Mouse (Mus musculus) cerebellum, postnatal 4 days (tissue): Measurements from ENCODE around the gene Tacc2.

Experiments used
- DNase-seq, 2 experiments: peaks; one replicate each; pipeline ENCODE4 v3.0.0; 2022; ENCODE audit warnings: low spot score in 2 of 2, mixed read lengths in 1 of 2

Gene Tacc2

DNA sequence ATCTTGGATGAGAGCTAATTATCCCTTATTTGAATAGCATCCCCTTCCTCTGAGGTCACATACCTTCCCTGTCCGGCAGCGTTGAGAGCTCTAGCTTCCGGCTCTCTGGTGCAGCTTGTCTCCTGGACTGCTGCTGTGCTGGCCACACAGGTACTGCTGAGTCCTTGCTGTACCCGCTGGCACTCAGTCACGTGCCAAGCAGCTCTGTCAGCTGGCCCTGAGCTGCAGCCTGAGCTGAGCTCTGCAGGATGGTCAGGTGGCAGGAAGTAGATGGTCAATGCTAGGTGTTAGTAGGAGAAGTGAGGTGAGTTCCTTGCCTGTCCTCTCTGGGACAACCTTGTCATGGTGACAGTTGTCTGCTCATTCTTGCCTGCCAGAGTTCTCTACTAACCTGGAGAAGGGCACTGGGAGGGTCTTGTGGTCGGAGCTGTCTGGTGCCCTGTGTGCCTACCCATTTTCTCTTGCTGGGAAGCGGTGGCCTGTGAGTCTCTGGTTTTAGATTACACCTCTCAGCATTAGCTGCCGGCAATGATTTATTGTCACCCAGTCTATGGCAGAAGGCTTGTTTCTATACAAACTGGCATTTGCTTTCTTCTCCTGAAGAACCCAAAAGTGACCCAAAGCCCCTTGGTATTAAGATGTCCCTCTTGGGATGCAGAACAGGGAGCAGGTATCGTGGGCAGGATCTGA lies 143.6 kb downstream of the Tacc2 start:
- no peak for DNase-seq

DNA sequence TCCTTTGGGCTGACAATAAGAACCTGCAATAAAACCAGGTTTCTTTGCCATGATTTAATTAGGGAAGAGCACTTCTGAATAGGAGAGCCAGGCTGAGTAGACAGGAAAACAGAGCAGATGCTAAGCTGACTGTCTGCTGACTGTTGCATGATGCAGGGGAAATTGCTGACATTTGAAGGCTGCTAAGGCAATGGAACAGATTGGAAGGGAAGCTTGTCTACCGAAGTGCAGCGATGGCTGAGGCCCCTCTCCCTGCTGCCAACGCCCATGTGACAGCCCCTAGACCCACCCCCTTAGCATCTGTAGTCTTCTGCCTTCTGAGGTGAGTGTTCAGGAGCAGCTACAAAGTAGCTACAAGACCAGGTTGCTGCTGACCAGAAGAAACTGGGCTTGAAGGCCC lies 148.9 kb downstream of the Tacc2 start:
- DNase-seq, result no peak

DNA sequence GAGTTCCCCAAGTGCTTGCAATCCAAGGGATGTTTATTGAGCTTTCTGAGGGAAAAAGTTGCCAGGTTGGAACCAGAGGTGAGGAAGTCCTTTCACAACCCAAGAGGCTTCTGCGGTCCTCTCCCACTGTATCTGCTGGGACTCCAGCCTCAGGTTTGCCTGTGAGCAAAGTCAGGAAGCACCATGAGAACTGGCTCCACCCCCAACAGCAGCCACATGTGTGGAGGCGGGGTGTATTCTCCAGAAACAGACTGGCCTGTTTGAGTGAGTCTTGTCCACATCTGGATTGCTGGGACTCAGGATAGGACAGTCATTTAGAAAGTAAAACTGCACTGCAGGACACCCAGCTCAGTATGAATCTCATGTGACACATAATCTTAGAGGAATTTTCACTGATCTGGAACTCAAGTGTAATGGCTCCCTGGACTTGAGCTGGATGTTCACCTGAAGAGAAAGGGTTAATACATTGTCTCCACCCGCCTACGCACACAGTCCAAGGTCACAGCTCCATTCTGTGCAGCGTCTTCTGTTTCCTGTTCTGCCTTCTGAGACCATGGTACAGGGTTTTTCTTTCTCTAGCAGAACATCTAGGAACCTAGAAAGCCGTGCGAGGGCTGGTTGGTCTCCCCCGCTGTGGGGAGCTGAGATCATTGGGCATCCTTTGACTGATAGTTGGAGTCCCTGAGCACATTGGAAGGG lies 149.6 kb downstream of the Tacc2 start:
- no peak for DNase-seq

DNA sequence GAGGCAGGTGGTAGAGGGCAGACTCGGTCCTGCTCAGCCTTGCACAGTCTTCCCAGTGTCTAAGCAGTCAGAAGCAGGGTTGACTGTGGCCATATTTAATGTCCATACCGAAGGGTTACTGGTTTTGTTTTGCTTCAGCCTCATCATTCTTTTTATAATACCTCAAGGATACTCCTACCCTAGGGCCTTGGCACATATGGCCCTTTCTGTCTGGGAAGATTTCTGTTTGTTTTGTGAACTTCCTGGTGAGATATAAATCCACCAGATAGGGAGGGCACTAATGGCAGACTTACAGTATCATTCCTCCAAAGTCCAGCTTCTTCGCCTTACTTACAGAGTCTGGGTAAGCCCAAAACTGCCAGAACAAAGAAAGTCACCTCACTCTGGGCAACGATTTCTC lies 150.3 kb downstream of the Tacc2 start:
- DNase-seq, result no peak

DNA sequence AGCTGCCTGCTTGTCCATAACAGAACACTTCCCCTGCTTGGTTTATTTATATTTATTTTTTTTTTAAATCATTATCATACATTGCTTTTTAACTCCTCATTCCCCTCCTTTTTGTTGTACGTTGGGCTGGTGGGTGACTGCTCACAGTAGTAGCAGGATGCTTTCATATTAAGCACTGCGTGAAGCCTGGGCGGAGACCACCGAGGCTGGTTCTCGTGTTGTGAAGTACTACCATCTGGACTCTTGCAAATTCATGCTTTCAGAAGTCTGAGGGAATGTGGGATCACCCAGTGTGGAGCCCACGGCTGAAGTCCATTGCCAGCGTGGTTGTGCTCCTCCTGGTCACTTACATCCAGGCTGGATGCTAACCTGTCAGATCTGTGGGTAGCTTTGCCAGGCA lies 154.6 kb downstream of the Tacc2 start:
- DNase-seq, result no peak

DNA sequence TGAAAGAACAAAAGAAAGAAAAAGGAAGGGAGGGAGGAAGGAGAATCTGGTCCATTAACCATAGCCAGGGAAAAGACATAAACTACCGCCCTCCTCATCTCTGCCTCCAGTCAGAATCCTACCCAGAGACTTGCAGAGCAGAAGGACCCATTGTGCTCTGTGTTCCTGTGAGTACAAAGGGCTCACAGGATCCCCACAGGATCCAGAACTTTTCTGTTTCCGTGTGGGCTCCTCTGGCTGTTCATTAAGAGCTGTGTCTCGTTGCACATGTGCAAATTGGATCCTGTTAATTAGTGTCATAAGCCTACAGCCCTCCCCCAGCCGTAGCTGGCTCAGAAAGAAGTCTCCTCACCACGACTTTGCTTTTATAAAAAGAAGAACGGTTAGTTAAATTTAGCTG lies 155.7 kb downstream of the Tacc2 start:
- no peak for DNase-seq

DNA sequence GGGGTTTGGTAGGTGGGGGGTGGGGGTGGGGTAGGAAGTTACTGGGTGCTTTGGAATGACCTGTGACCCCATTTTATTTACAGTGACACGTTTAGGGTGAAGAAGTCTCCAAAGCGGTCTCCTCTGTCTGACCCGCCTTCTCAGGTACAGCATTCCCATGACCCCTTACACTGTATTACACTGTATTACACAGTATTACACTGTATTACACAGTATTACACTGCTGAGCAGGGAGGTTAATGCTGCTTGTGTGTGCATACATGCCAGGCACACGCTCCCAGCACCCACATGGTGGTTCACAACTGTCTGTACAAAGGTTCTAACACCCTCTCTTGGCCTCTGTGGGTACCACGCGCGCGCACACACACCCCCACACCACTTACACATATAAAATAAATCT lies 156.2 kb downstream of the Tacc2 start:
- DNase-seq, result no peak

DNA sequence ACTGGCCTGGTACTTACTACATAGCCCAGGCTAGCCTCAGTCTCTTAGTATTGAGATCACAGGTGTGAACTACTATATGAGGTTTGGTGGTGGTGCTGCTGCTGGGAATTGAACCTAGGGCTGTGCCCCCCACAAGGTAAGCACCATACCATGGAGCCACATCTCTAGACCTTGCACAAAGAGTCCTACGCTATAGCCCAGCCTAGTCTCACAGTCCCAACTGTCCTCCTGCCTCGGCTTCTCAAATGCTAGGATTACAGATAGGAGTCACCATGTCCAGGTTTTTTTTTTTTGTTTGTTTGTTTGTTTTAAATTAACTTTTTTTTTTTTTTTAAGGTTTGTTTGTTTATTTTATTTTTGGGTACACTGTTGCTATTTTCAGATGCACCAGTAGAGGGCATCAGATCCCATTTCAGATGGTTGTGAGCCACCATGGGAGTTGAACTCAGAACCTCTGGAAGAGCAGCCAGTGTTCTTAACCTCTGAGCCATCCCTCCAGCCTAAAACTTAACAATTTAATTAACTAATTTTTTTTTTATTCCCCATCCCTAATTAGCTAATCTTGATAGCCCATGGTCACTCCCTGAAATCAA lies 157.1 kb downstream of the Tacc2 start:
- no peak for DNase-seq

DNA sequence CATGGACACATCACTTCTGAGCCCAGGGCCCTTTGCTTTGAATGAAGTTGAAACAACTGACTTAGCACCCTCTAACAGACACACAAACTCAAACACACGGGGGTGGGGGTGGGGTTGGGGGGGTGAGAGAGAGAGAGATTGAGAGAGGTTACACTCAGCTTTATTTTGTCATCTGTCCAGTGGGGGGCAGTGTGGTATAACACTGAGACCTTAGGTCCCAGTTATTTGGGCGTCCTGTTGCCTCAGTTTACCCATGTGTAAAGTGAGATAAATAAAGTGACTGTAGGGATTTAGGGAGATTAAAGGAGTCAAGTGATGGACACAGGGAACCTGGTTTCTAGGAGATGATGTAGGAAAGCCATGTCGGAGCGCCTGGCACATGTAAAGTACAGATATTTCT lies 163.9 kb downstream of the Tacc2 start:
- DNase-seq, result no peak

DNA sequence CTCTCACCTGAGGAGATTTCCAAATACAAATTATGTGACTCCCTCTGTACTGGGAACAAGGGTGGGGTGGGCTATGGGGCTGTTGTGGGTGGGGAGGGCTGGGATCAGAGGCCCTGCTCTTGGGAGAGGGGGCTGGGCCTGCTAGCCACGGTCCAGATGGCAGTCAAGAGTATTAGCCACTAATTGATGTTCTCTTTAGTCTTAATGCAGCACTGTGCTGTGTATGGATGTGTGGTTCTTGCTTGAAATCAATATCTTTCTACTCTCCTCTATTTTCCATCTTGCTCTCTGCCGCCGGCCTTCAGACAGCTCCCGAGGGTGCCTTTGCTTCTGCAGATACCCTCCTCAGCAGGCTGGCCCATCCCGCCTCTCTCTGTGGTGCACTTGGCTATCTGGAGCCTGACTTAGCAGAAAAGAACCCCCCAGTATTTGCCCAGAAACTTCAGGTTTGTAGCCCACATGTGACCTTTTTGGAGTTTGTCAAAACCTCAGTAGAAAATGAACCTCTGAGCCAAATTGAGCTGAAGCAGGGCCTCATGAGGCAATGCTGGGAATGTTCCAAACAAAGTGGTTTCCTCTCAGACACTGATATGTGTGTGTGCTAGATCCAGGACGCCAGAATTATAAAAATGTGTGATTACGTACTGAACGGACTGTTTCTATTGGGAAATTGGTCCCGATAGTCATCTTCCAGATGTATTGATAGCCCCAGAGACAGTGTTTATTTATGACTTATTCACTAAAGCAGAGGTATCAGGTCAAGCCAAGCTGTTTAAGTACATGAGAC lies 166.2 kb downstream of the Tacc2 start:
- no peak for DNase-seq

DNA sequence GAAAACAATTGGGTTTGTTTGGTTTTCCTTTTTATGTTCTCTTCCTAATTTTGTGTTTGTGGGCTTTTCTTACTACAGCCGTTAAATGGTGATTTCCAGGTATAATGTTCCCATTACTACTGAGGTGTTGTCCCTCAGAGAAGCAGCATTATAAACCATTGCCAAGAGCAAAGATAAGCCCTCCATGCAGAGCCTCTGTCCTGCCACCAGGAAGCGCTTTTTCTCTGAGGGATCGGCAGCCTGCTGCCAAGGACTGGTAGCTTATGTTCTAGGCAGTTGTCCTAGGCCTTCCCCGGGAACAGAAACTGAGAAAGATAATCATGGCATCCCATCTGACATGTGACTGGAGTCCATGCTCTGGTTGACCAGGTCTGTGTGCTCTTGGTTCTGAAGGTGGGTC lies 171.9 kb downstream of the Tacc2 start:
- DNase-seq, result no peak

DNA sequence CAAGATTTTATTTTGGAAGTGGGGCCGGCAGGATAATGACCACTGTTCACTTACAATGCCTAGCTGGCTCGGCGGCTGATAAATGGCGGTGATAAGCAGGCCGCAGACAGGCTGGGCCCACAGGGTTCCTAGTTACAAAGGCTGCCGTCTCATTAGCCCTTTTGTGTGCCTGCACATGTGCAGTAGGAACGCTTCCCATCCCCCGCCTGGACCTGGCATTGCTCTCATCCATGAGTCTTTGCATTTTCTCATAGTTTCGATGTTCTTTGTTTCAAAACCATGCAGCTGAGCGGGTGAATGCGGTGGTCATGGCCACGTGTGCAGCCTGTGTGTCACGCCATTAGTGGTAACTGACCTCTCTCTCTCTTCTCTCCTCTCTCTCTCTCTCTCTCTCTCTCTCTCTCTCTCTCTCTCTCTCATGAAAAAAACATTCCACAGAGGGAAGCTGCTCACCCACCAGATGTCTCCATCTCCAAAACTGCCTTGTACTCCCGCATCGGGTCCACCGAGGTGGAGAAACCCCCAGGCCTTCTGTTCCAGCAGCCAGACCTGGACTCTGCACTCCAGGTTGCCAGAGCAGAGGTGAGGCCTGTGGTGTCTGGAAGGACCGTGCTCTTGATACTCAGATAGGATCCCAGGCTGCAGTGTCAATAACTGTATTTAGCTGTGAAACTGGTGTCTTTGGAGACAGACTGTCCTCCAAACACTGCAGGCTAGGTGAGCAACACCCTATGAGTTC lies 173.7 kb downstream of the Tacc2 start:
- peak in 1 of 2 experiments; percentile 48 for DNase-seq

DNA sequence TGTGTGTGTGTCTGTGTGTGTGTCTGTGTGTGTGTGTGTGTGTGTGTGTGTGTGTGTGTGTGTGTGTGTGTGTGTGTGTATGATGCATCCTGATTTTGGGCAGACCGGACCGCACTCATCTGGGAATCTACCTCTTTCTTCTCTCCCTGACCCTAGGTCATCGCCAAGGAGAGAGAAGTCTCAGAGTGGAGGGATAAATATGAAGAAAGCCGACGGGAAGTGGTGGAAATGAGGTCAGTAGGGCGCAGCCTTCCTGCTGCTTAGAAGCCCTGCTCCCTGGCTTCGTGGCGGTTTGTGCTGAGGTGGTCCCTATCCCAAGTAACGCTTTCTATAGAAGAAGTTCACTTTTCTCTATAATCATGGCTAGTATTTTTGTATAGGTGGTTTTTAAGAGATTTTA lies 174.4 kb downstream of the Tacc2 start:
- DNase-seq, result no peak

DNA sequence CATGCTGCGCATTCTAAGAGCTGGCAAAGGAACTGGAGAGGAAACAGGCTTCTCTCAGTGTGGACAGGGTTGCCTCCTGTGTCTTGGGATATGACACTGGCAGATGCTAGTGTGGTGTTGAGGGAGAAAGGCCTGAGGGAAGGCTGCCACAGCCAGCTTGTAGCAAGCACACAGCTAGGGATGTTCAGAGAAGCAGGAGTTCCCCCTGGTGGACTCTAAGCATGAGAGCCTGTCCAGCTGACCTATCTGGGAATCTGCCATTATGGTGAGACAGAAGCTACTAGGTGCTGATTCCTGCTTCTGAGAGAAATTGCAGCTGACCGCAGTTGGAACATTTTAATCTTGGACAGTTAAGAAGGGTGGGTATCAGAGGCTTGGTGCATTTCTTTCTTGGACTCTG lies 177.6 kb downstream of the Tacc2 start:
- DNase-seq, result peak in 1 of 2 experiments; percentile 32

DNA sequence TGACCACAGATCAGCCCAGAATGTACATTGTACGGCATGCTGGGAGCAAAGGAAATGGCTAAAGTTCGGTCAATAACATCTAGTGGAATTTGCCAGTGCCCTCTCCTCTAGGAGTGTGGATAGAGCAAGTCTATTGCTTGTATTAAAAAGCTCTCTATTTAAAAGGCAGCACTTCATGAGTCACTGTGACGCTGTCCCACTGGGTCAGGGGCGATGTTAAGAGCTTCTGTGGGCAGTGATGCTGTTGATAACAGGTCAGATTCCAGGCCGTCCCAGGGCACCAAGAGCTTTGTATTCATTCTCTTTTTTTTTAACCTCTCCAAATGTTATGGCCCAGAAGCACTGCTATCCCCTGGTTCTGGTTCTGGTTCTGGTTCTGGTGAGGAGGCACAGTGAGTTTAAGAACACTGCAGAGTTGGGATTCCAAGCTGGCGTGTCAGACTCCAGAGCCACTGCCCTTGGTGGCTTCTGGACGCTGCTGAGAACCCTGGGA lies 179.2 kb downstream of the Tacc2 start:
- DNase-seq, result no peak

DNA sequence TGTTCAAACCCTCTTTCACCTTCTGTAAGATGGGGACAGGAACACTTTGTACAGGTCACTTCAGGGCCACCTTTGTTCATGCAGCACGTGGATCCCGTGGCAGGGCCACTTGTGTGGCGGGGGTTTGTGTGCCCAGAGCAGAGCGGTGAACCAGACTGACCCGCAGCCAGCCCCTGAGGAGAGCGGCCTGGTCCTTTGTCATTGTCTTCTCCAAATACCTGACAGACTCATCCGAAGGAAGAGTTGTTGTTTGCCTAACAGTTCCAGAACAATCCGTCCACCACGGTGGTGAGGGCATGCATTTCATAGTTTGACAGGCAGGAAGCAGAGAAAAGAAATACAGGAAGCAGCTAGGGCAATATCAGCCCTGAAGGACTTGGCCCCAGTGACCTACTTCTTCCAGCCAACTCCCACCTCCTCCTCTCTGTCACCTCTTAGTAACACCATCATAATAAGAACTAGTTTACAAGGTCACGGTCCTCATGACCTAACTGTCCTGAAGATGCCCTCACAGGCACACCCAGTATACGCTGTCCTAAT lies 180.2 kb downstream of the Tacc2 start:
- no peak for DNase-seq

DNA sequence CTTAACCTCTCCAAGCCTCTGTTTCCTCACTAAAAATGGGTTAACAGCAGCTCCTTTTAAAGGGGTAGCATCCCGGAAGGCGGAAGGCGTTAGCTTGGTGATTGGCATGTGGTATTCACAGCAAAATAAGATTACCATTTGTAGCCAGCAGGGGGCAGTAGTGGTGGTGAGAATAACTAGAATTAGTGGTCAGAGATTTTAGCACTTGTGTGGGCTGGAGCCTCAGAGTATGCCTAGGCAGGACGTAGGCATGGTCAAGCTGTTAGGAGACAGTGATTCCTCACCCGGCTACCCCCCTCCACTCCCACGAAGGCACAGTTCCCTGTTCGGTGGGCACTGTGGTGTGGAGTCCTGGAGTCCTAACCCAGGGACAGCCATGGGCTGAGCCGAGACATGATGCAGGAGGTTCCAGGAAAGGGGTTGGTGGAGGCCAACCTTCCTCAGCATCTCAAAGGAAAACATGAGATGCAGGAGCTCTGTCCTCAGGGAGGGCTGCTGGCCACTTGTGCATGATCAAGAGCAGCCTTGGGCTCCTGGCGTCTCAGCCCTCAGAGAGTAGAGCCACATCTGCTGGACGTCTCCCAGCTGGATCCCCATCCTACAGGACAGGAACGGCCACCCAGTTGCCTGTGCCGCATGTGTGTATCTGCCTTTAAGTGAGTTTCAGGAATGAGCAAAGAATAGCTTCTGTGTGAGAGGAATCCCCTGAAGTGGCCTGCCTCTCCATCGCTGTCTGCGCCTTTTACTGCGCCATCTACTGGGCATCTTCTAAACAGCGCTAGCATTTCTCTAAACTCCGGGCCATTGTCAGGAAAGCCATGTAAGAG lies 185.0 kb downstream of the Tacc2 start:
- DNase-seq, result peak; percentile 53 to 79

DNA sequence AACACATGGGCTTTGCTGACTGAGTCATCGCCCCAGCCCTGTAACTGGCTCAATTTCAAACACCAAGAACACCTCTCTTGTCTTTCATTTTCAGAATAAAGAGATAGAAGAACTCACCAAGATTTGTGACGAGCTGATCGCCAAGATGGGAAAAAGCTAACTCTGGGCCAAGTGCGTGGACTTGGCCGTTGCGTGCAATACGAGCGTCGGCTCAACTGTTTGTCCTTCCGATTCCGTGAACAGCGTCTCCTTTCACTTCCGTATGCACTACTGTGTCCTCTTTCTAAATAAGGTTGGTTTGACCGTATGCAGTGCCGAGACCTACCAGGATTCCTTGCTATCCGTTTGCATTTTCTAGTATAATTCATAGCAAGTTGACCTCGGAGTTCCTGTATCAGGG lies 186.9 kb downstream of the Tacc2 start:
- no peak for DNase-seq

DNA sequence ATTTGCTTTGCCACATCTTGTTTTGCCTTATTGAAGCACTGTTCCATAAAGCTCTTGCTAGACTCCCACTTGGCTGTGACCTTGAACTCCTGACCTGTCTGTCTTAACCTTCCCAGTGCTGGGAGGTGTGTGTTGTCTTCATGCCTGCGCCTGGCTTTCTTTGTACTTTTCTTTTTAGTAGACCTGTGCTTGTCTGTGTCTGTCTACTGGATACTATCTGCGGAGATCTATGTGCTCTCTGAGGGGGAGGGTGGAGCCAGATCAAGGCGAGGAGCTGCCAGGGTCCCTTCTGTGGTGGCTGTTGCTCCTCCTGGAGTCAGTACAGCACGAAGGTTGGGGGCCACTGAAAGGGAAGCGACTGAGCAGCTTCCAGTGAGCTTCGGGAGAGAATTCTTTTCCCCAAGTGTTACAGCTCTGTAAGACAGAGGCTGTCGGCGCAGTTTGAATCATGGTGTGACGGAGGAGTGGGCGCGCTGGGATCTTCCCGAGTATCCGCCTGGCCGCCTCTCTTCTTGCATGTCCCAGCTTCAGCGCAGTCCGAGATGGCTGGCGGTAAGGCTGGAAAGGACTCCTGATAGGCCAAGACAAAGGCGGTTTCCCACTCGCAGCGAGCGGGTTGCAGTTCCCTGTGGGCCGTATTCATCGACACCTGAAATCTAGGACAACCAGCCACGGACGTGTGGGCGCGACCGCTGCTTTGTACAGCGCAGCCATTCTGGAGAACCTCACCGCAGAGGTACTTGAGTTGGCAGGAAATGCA lies 189.4 kb downstream of the Tacc2 start:
- DNase-seq, result no peak

DNA sequence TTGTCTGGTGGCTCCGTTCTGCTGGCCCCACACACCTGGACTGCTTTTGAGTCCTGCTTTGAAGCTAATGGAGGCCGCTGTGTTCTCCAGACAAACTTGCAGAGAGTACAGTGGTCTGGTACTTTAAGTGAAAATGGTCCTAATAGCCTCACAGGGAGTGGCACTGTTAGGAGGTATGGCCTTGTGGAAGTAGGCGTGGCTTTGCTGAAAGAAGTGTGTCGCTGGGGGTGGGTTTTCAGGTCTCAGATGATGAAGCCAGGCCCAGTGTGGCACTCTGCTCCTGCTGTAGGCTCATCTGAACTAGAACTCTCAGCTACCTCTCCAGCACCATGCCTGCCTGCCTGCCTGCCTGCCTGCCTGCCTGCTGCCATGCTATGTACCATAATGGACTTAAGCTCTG lies 190.9 kb downstream of the Tacc2 start:
- DNase-seq, result no peak
